Mouse (Mus musculus): ENCODE data around the gene Rbm8a.

The Rbm8a gene

DNA sequence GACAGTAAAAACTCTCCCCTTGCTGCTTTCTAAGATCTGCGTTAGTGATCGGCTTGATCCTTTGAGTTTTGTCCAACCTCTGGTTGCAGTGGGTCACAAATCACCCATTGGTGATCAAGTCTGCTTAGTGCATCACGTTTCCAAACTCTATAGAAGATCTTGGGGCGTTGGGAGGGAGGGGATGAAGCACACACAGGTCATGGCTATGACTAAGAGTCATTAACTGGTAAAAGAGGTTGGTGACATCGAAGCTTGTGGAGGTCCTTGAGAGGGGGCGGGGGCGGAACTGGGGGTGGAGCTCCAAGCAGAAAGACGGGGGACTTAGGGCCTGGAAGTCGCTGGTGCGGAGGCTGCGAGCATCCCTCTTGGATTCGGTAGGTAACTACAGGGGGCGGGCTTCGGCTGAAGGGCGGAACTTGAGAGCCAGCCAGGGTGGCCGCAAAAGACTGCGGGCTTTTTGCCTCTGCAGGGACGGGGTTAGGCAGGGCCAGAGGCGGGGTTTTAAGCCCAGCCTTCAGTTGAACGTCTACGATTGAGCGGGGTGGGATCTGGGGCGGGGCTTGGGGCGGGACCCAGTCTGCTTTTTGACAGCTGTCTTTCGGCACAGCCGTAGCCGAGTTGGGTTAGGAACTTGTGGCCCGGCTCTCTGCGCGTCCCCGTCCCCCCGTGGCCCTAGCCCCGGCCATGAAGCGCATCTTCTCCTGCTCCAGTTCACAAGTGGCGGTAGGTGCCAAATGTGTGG is 40.2 kb downstream of the Rbm8a start, which contains the start of gene Ankrd35:
Gene Ankrd35 (plus strand): TSS at position 405 of the 742 bp plus-strand sequence.
- DNase-seq (ENCODE audit: low spot score in 2 of 2), result peak; percentile 68 to 72

DNA sequence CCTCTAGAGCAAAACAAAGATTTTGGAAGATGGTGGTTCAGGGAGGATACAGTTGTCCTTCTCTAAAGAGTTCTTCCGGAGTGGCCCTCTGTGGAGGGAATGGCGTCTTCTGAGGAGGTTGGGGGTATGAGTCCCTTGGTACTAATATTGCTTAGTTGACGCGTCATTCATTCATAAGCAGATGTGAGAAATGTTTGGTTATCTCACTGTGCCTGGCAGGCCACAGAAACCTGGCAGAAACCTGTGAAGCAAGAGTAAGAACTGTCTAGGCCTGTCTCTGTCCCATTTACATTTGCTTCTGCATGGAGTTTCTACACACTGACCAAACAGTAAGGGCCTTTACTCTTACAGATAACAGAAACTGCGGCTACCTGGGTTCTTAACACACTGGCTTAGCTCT is 41.8 kb downstream of the Rbm8a start:
- DNase-seq (ENCODE audit: low spot score in 2 of 2), result no peak

DNA sequence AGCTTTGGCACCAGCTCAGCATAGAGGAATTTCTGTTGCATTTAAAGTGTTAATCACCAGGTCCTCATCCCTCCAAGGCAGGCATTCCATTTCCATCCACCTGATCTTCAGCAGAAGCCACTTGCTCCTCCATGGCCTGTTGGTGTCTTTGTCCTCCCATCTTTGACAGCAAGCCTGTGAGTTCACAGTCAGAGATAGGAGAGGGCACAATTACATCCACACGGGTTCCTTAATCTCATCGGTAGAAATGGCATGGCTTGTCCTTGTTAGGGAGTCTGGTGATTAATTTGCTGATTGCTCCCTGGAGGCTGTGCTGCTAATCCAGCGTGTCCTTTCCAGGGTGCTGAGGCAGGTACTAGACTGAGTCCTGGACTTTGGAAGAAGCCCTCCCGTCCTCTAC is 43.8 kb downstream of the Rbm8a start:
- no peak for DNase-seq (ENCODE audit: low spot score in 2 of 2)

DNA sequence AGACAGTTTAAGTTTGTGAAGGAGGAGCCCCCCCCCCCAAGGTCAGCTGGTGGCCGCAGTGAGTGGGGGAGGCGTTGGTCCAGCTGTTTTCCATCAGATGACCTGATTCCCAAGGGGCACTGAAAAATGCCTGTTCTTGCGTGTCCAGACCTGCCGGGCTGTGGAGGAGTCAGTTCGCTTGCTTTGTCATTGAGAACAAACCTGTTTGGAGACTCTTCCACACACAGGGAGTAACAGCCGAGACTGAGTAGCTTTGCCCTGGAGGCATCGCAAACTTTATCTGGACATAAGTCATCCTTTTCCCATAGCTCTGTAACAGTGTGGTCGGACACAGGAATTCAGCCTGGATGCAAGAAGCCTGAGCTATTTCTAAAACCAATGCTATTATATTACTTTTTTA is 44.7 kb downstream of the Rbm8a start:
- DNase-seq (ENCODE audit: low spot score in 2 of 2), result no peak

DNA sequence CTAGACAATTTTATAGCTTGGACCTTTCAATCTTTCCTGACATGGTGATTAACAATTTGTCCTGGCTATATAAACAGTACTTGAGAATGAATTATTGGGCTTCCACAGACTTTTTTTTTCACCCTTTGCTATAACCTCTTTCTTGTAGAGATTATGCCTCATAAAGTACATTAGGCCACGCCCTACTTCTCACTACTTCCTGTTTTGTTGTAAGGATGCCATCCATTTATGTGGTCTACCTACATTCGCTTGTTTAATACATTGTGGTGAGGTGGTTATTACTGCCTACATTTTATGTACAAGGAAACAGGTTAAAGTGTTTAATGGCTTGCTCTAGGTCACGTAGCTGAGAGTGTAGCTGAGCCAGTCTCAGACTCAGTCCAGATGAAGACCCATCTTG is 45.4 kb downstream of the Rbm8a start:
- DNase-seq (ENCODE audit: low spot score in 2 of 2), result no peak

DNA sequence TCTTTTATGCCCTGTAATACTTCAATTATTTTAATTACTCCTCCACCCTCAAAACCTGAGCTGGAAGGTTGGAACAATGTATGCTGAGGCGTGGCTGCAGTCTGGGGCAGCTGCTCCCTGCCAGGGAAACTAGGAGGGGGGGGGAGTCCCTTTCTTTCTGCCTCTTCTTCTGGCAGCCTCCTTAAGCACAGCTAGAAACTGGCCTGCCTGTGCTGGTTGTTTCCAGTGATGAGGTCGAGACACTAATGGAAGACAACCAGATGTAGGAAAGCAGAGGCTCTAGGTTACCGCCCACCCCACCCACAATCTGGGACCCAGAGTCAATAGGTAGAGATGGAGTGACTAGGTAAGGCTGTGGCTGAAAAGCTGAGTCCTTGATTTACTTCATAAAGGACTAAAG is 46.0 kb downstream of the Rbm8a start:
- no peak for DNase-seq (ENCODE audit: low spot score in 2 of 2)

DNA sequence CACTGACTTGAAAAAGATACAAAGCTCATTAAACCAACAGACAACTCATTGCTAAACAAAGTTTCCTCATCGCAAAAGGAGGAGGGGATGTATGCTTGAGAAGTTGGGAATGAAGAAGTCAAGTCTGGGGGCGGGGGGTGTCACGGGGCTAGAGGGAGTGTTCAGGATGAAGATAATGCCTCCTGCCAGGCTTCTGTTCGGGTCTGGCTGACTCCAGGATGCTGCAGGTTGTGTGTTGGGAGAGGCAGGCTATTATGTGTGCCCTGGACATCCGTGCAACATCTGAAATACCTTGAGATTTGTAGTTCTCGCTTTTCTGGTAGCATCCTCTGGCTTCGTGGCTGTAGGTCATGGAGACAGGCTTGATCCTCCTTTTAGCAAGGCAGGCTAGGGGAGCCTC is 48.7 kb downstream of the Rbm8a start:
- DNase-seq (ENCODE audit: low spot score in 2 of 2), result no peak

DNA sequence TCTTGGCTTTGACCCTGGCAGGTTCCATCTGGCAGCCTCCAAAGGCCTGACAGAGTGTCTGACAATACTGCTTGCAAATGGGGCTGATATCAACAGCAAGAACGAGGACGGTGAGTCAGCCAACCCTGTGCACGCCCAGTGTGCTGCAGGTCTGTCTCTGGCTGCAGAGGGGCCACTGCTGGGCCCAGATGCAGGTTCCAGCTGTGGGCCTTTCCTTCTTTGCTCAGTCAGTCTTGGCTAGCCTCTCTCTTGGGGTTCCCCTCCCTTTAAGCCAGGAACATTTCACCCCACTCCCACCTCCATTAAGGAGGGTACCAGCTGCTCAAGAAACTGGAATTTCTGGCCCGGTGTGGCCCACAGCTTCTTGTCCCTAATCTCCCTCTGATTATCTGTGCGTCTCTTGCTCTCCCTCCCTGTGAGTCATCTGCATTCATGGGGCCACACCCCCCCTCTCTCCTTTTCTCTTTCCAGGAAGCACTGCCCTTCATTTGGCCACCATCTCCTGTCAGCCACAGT is 49.5 kb downstream of the Rbm8a start:
- no peak for DNase-seq (ENCODE audit: low spot score in 2 of 2)

DNA sequence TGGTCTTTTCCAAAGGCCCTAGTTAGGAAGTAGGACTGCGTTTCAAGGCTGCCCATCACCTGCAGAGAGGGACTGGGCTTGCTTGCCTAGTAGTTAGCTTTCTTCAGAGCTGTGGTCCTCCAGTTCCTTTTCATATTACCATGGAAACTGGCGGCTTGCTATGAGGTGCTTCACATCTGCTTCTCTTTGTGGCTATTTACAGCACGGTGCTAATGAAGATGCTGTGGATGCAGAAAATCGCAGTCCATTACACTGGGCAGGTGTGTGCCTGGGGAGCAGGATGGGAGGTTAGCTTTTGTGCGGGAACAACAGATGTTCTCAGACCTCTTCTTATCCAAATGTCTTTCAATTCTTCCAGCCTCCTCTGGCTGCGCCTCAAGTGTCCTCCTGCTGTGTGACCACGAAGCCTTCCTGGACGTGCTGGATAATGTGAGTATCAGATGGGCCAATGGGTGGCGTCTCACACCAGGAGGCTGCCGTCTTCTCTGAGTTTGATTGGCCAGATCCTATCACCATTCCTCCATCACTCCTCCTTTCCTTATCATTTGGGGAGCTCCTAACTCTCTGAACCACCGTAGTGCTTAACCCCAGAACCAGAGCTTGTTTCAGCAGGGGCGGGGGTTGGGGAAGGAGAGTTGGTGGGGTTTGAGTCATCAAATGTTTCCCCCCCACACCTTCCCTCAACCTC is 50.7 kb downstream of the Rbm8a start:
- DNase-seq (ENCODE audit: low spot score in 2 of 2), result no peak
